Mouse (Mus musculus): Measurements from ENCODE around the gene Mprip. TPM values are rescaled to one million over a fixed set of nuclear protein-coding genes. Genes with fewer than 3 reads are reported as not detected.

Mprip gene
- polyA plus RNA-seq (2012; rRNA removed; ENCODE audit: low replicate concordance) = 81.1 and 126 TPM in 2 replicates

GRCm38 (mm10) chr11:59661005-59661404 lies at the start of gene Mprip:
Gene Mprip (plus strand): TSS chr11:59661305.

GRCm38 (mm10) chr11:59787199-59787781 lies 126.2 kb downstream of the Mprip start, which contains the start of gene Pld6:
Gene Pld6 (minus strand): TSS chr11:59787645.

DNA sequence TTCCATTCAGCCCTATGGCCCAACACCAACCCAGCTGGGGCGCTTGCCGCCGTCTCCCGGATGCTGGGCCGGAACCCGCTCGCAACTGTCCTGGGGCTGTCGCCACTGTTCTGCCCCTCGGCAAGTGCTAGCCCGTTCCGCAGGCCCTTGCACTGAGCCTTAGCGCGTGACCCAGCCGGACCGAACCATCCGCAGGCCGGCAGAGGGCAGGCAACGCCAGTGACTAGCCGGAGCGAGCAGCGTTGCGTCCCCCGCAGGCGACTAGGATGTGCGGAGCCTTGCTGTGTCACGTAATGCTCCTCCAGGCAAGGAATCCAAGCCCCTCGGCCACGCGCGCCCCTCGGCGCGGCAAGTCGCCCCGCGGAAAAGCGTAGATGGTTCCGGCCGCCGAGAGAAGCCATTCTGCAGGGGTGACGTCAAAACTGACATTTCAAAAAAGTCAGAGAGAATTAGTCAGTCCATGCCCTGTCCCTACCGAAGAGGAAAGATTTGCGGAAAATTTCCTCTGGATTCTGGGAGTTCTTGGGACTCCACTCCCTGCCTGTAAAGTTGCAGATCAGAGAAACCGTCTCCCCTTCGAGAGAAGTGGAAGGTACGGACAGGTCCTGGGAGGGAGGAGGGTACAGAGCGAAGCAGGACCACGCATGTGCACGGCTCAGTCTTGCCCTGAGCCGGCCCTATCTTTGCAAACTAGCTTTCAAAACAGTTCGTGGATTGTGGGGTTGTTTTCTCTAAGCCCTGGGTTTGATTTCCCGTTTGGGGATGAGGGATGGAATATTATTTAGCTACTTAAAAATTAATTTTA lies 148.8 kb downstream of the Mprip start, which contains the start of gene Flcn:
Gene Flcn (minus strand): TSS at position 347 of the 805 bp plus-strand sequence.

Other genes with a start within 250 kb of the Mprip start
- 5.9 and 6.2 TPM in 2 replicates for gene Jmjd4, start 211.3 kb upstream of the Mprip start, polyA plus RNA-seq (2012; rRNA removed; ENCODE audit: low replicate concordance)
- 31.1 and 54.7 TPM in 2 replicates for gene Snap47, start 210.1 kb upstream of the Mprip start, polyA plus RNA-seq (2012; rRNA removed; ENCODE audit: low replicate concordance)
- gene Zfp867, start 188.8 kb upstream of the Mprip start, polyA plus RNA-seq (2012; rRNA removed; ENCODE audit: low replicate concordance) = 0.39 and 1.1 TPM in 2 replicates
- gene Zkscan17, start 134.6 kb upstream of the Mprip start, polyA plus RNA-seq (2012; rRNA removed; ENCODE audit: low replicate concordance) = 10.5 and 11.7 TPM in 2 replicates
- gene Nlrp3, start 119.7 kb upstream of the Mprip start, polyA plus RNA-seq (2012; rRNA removed; ENCODE audit: low replicate concordance) = 0.73 and 0.83 TPM in 2 replicates
- gene Olfr222, start 85.1 kb upstream of the Mprip start, polyA plus RNA-seq (2012; rRNA removed; ENCODE audit: low replicate concordance) = not detected in 2 replicates
- not detected in 2 replicates for gene Olfr223, start 68.0 kb upstream of the Mprip start, polyA plus RNA-seq (2012; rRNA removed; ENCODE audit: low replicate concordance)
- gene Pld6, start 126.3 kb downstream of the Mprip start, polyA plus RNA-seq (2012; rRNA removed; ENCODE audit: low replicate concordance) = 1.2 and 1.3 TPM in 2 replicates
- 58.6 and 69.3 TPM in 2 replicates for gene Flcn, start 148.7 kb downstream of the Mprip start, polyA plus RNA-seq (2012; rRNA removed; ENCODE audit: low replicate concordance)
- 28.2 and 39.1 TPM in 2 replicates for gene Nt5m, start 178.1 kb downstream of the Mprip start, polyA plus RNA-seq (2012; rRNA removed; ENCODE audit: low replicate concordance)
- 10.5 and 28.6 TPM in 2 replicates for gene Cops3, start 178.5 kb downstream of the Mprip start, polyA plus RNA-seq (2012; rRNA removed; ENCODE audit: low replicate concordance)